Mouse (Mus musculus) lung, embryonic 16.5 days (tissue): Measurements from ENCODE around the gene Hspa1b. TPM values are rescaled to one million over a fixed set of nuclear protein-coding genes. Genes with fewer than 3 reads are reported as not detected.
A peak's percentile ranks its signal among the peaks of the same experiment; 100 is the strongest.
"Not testable (repeated sequence)": the region's sequence is repeated elsewhere in the genome, so short reads cannot be mapped to it uniquely, and the experiment has no call there.

Experiments used
- ATAC-seq: fragments of 200-750 bp; cut with Nextera tagmentation; 2 replicates; pipeline ENCODE4 v1.8.0; 2017; ENCODE audit warnings: low read depth, mild to moderate bottlenecking, moderate library complexity
- H3K27ac ChIP-seq: fragments of 300-500 bp; sonication (generic); 2 replicates; pipeline ENCODE4 v1.5.1; 2014; ENCODE audit warnings: mild to moderate bottlenecking, control low read depth, low read length
- H3K27me3 ChIP-seq: fragments of 300-500 bp; sonication (generic); 2 replicates; pipeline ENCODE4 v1.6.1; 2014; ENCODE audit warnings: low read depth, low read length, mixed read lengths; ENCODE audit not compliant: control insufficient read depth, insufficient read depth
- H3K36me3 ChIP-seq: fragments of 300-500 bp; sonication (generic); 2 replicates; pipeline ENCODE4 v1.6.1; 2014; ENCODE audit warnings: low read length; ENCODE audit not compliant: control insufficient read depth, insufficient read depth
- H3K4me1 ChIP-seq: fragments of 300-500 bp; sonication (generic); replicated peaks from 2 replicates; pipeline ENCODE4 v1.6.1; 2014; ENCODE audit warnings: low read length, mixed read lengths; ENCODE audit not compliant: control insufficient read depth, insufficient read depth
- H3K4me2 ChIP-seq: fragments of 300-500 bp; sonication (generic); 2 replicates; pipeline ENCODE4 v1.6.1; 2014; ENCODE audit warnings: low read depth, low read length, control low read depth
- H3K4me3 ChIP-seq: fragments of 300-500 bp; sonication (generic); 2 replicates; pipeline ENCODE4 v1.5.1; 2014; ENCODE audit warnings: mild to moderate bottlenecking, low read length, control low read depth
- H3K9ac ChIP-seq: fragments of 300-500 bp; sonication (generic); 2 replicates; pipeline ENCODE4 v1.6.1; 2014; ENCODE audit warnings: low read length, control low read depth
- H3K9me3 ChIP-seq: fragments of 300-500 bp; sonication (generic); 2 replicates; pipeline ENCODE4 v1.6.1; 2016; ENCODE audit warnings: low read length; ENCODE audit not compliant: control insufficient read depth
- WGBS: fragments of 180-500 bp; shearing (Covaris S2); extraction: QIAGEN DNeasy Blood & Tissue Kit; methylation state at CpG from one replicate; pipeline ENCODE4 v1.1.7; 2014; 5-methylcytosine and 5-hydroxymethylcytosine counted together
- polyA plus RNA-seq: library from polyadenylated mRNA; unstranded; fragments of >200 nt; fragmentation: Nextera tagmentation; extraction: Ambion mirVana; gene quantifications from 2 replicates; pipeline ENCODE4 v1.2.1, GENCODE M21; 2015

Hspa1b gene
- polyA plus RNA-seq, 1 experiment from 2014 or later: 0.10 TPM

GRCm38 (mm10) chr17:34951636-34952377, 7.2 kb downstream of the Hspa1b start:
- under 1% methylated on average over 29 of the region's 29 CpGs for WGBS
- Histone ChIP-seq H3K9ac (peak overlapping the region; percentile 99), H3K27ac (peak overlapping the region; percentile 93), H3K4me3 (peak overlapping the region; percentile 98), H3K36me3 (peaks cover 14% of the 10 kb centered on the region; the same call in 1 of the 2 replicates), H3K9me3 (no peaks in the 10 kb centered on the region), H3K27me3 (no peaks in the 10 kb centered on the region), H3K4me1 (peaks cover 14% of the 10 kb centered on the region), H3K4me2 (peak overlapping the region; percentile 60)
- peak; percentile 6 for ATAC-seq

- no peak for ATAC-seq
- Histone ChIP-seq H3K4me1 (peaks cover 14% of the 10 kb centered on the region), H3K27me3 (no peaks in the 10 kb centered on the region), H3K4me3 (peak overlapping the region; percentile 98), H3K9me3 (no peaks in the 10 kb centered on the region), H3K4me2 (peak overlapping the region; percentile 60), H3K27ac (peak overlapping the region; percentile 93), H3K9ac (peak overlapping the region; percentile 99), H3K36me3 (peaks cover 14% of the 10 kb centered on the region; the same call in 1 of the 2 replicates)
- 28% methylated on average over 10 of the region's 10 CpGs for WGBS
Measured at GRCm38 (mm10) chr17:34950514-34951455, 8.3 kb downstream of the Hspa1b start.

GRCm38 (mm10) chr17:34949553-34949969, 9.5 kb downstream of the Hspa1b start:
- H3K4me2 ChIP-seq: no peak overlapping the region
- no peaks in the 10 kb centered on the region for H3K9me3 ChIP-seq
- H3K4me1 ChIP-seq: peaks cover 14% of the 10 kb centered on the region
- H3K4me3 ChIP-seq: no peak overlapping the region
- no peak overlapping the region for H3K9ac ChIP-seq
- ATAC-seq: no peak
- peaks cover 14% of the 10 kb centered on the region; the same call in 1 of the 2 replicates for H3K36me3 ChIP-seq
- WGBS: 25% methylated on average over 4 of the region's 4 CpGs
- no peak overlapping the region for H3K27ac ChIP-seq
- no peaks in the 10 kb centered on the region for H3K27me3 ChIP-seq

- not testable (repeated sequence) for H3K4me2 ChIP-seq, H3K4me3 ChIP-seq, ATAC-seq, H3K9ac ChIP-seq, H3K9me3 ChIP-seq, H3K27me3 ChIP-seq, H3K27ac ChIP-seq
- WGBS: 52% methylated on average over 9 of the region's 9 CpGs
- Histone ChIP-seq H3K36me3 (peaks cover 14% of the 10 kb centered on the region; the same call in 1 of the 2 replicates), H3K4me1 (peaks cover 14% of the 10 kb centered on the region)
Measured at GRCm38 (mm10) chr17:34948721-34949552, 10.1 kb downstream of the Hspa1b start.

- no peak overlapping the region for H3K27ac ChIP-seq
- 19% methylated on average over 8 of the region's 8 CpGs for WGBS
- no peak for ATAC-seq
Measured at GRCm38 (mm10) chr17:34947606-34948005, 11.4 kb downstream of the Hspa1b start.

GRCm38 (mm10) chr17:34946486-34947140, 12.4 kb downstream of the Hspa1b start:
- H3K36me3 ChIP-seq: peaks cover 14% of the 10 kb centered on the region; the same call in 1 of the 2 replicates
- no peak overlapping the region for H3K27ac ChIP-seq
- no peaks in the 10 kb centered on the region for H3K27me3 ChIP-seq
- H3K4me3 ChIP-seq: no peak overlapping the region
- H3K4me1 ChIP-seq: peaks cover 17% of the 10 kb centered on the region
- ATAC-seq: no peak
- H3K9ac ChIP-seq: no peak overlapping the region
- 86% methylated on average over 5 of the region's 5 CpGs for WGBS
- H3K4me2 ChIP-seq: no peak overlapping the region
- H3K9me3 ChIP-seq: no peaks in the 10 kb centered on the region

More at GRCm38 (mm10) chr17:34947606-34948005, 11.4 kb downstream of the Hspa1b start:
- Histone ChIP-seq H3K36me3 (peaks cover 14% of the 10 kb centered on the region; the same call in 1 of the 2 replicates), H3K4me2 (no peak overlapping the region), H3K9ac (no peak overlapping the region), H3K27me3 (no peaks in the 10 kb centered on the region), H3K9me3 (no peaks in the 10 kb centered on the region), H3K4me1 (peaks cover 14% of the 10 kb centered on the region), H3K4me3 (no peak overlapping the region)

GRCm38 (mm10) chr17:34944362-34944761, 14.7 kb downstream of the Hspa1b start:
- Histone ChIP-seq H3K4me1 (peaks cover 5% of the 10 kb centered on the region), H3K9ac (no peak overlapping the region), H3K4me3 (no peak overlapping the region), H3K27me3 (no peaks in the 10 kb centered on the region), H3K9me3 (no peaks in the 10 kb centered on the region), H3K27ac (no peak overlapping the region), H3K4me2 (no peak overlapping the region), H3K36me3 (peaks cover under 1% of the 10 kb centered on the region; the same call in 1 of the 2 replicates)
- ATAC-seq: no peak

- ATAC-seq: no peak
- H3K36me3 ChIP-seq: no peaks in the 10 kb centered on the region
- WGBS: 81% methylated on average over 4 of the region's 4 CpGs
- peaks cover 5% of the 10 kb centered on the region for H3K4me1 ChIP-seq
- no peak overlapping the region for H3K27ac ChIP-seq
- no peaks in the 10 kb centered on the region for H3K27me3 ChIP-seq
- no peak overlapping the region for H3K9ac ChIP-seq
- H3K4me3 ChIP-seq: no peak overlapping the region
- H3K4me2 ChIP-seq: no peak overlapping the region
- H3K9me3 ChIP-seq: no peaks in the 10 kb centered on the region
Measured at GRCm38 (mm10) chr17:34943128-34943815, 15.8 kb downstream of the Hspa1b start.
